Mouse (Mus musculus): ENCODE results near the gene Sirt4. TPM values are rescaled to one million over a fixed set of nuclear protein-coding genes. Genes with fewer than 3 reads are reported as not detected.

The Sirt4 gene
- total and polyA plus RNA-seq, 3 experiments: 15.3 to 25.1 (median 18.8) TPM

DNA sequence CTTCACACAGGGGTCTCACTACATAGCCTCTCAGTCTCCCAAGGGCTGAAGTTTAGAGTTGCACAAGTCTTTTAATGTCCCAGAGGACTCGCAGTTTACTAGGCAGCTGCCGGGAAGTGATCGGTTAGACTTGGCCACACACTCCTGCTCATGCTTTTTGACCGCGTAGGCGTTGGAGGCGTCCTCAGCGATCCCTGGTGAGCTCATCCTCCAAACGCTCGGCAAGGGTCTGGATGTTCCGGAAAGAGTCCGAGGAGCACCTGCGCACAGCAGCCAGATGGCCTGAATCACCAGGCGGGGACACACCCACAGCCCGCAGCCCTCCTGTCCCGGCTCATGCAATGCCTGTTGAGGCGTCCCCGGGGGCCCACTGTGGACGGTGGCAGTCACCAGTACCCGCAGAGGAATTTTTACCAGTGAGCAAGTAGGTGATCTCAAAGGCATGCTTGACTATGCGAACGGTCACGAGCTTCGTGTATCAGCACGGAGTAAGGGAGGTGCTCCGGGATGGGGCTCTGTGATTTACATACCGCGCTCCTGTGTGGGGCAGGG is 7.3 kb upstream of the Sirt4 start:
- peak; percentile 79 to 86 for DNase-seq
- TF ChIP-seq EP300 (IDR thresholded peaks at IDR 0.05; ENCODE audit: insufficient read depth, low read depth, low read length) (peak; percentile 47; the same call in 1 of the 2 replicates), CTCF (IDR thresholded peaks at IDR 0.05) (no peak)
- H3K4me1 ChIP-seq (ENCODE audit: control insufficient read depth, insufficient read depth, low read length): peaks cover 4% of the 10 kb centered on the region
- H3K36me3 ChIP-seq (ENCODE audit: control insufficient read depth, insufficient read depth, low read length): no peaks in the 10 kb centered on the region
- WGBS: 2% methylated on average over 28 of the region's 28 CpGs
- peak overlapping the region; percentile 28 for H3K9ac ChIP-seq (ENCODE audit: low read depth, low read length)
- peak overlapping the region; percentile 45 for H3K4me3 ChIP-seq
- H3K79me2 ChIP-seq (replicated peaks; ENCODE audit: control insufficient read depth, insufficient read depth, low read length): no peaks in the 10 kb centered on the region
- H3K27me3 ChIP-seq (ENCODE audit: control insufficient read depth, insufficient read depth, low read length): no peaks in the 10 kb centered on the region
- intact Hi-C loops (cut with DNase I): no loop called here
- H3K27ac ChIP-seq: peak overlapping the region; percentile 51

DNA sequence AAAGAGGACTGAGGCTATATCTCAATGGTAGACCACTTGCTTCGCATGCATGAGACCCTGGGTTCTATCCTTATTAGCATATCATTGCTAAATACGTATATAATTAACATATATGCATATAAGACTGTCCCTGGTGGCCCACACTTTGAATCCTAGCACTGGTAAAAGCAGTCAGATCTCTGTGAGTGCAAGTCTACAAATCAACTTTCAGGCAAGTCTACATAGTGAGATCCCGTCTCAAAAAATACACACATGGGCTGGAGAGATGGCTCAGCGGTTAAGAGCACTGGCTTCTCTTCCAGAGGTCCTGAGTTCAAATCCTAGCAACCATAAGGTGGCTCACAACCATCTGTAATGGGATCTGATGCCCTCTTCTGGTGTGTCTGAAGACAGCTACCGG is 6.6 kb upstream of the Sirt4 start:
- TF ChIP-seq CTCF (IDR thresholded peaks at IDR 0.05) (0 out of 2 replicates have a peak, but pooled peaks have one; percentile 30), POLR2A (IDR thresholded peaks at IDR 0.05; ENCODE audit: insufficient read depth, low read depth, low read length) (no peak)
- WGBS: 38% methylated on average over 5 of the region's 5 CpGs
- Histone ChIP-seq H3K79me2 (replicated peaks; ENCODE audit: control insufficient read depth, insufficient read depth, low read length) (no peaks in the 10 kb centered on the region), H3K4me1 (ENCODE audit: control insufficient read depth, insufficient read depth, low read length) (peaks cover 4% of the 10 kb centered on the region), H3K27me3 (ENCODE audit: control insufficient read depth, insufficient read depth, low read length) (no peaks in the 10 kb centered on the region), H3K36me3 (ENCODE audit: control insufficient read depth, insufficient read depth, low read length) (no peaks in the 10 kb centered on the region), H3K27ac (no peak overlapping the region; the same call in 1 of the 2 replicates), H3K4me3 (no peak overlapping the region), H3K9ac (ENCODE audit: low read depth, low read length) (no peak overlapping the region)
- intact Hi-C loops (cut with DNase I): no loop called here
- DNase-seq: no peak

DNA sequence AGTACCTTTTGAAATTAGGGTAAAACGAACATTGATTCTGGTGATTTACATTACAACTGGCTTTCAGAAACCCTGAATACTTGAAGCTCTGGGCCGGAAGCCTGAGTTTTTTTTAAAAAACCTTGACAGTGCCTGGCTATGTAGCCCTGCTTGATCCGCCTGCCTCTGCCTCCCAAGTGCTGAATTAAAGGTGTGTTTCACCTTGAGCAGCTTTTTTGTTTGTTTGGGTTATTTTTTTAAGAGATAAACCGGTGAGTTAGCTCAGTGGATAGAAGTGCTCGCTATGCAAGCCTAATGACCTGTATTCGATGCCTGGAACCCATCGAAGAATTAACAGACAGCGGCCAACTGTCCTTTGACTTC is 6.1 kb upstream of the Sirt4 start:
- Histone ChIP-seq H3K4me1 (ENCODE audit: control insufficient read depth, insufficient read depth, low read length) (peaks cover 4% of the 10 kb centered on the region), H3K27ac (peak overlapping the region; percentile 100), H3K27me3 (ENCODE audit: control insufficient read depth, insufficient read depth, low read length) (no peaks in the 10 kb centered on the region), H3K36me3 (ENCODE audit: control insufficient read depth, insufficient read depth, low read length) (no peaks in the 10 kb centered on the region), H3K9ac (ENCODE audit: low read depth, low read length) (no peak overlapping the region), H3K4me3 (no peak overlapping the region), H3K79me2 (replicated peaks; ENCODE audit: control insufficient read depth, insufficient read depth, low read length) (no peaks in the 10 kb centered on the region)
- intact Hi-C loops (cut with DNase I): no loop called here
- DNase-seq: no peak
- 11% methylated on average over 8 of the region's 8 CpGs for WGBS
- no peak for TF ChIP-seq POLR2A (IDR thresholded peaks at IDR 0.05; ENCODE audit: insufficient read depth, low read depth, low read length)
- TF ChIP-seq CTCF (IDR thresholded peaks at IDR 0.05): no peak
- TF ChIP-seq EP300 (IDR thresholded peaks at IDR 0.05; ENCODE audit: insufficient read depth, low read depth, low read length): no peak

DNA sequence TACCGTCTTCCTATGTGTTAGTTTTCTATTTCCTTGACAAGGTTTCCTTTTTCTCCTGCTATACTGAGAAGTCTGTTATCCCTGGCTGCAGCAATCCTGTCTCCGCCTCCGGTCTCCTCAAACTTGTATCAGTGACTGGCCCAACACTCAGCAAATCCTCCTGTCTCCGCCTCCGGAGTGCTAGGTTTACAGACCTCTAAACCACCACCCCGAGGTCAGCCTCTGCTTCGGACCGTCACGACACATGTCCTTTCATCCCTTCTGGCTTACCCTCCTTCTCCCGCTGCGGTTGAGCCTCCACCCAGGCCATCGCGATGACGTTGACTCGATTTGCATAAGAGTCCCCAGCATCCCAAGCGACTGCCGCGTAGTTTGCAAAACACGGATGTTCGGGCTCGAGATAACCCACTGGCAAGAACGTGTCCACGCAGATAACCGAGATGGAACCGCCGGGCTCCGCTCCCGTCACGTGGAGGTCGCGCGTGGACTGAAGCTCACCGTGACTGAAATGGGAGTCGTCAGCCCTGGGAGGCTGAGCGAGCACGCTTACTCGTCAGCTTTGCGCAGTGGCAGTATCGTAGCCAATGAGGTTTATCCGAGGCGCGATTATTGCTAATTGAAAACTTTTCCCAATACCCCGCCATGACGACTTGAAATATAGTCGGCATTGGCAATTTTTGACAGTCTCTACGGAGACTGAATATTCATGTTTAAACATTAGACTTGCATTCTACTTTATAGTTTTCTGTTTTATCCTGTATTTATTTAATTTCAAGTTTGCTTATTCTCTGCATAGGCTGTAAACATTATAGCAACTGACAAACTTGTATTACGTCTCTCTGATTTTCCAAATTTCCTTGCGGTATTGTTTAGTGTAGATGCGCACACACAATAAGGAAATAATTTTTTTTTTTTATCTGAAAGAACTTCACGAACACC is 5.4 kb upstream of the Sirt4 start:
- peak; percentile 90 to 91 for DNase-seq
- H3K79me2 ChIP-seq (replicated peaks; ENCODE audit: control insufficient read depth, insufficient read depth, low read length): no peaks in the 10 kb centered on the region
- WGBS: under 1% methylated on average over 50 of the region's 50 CpGs
- H3K4me3 ChIP-seq: peak overlapping the region; percentile 53
- H3K27me3 ChIP-seq (ENCODE audit: control insufficient read depth, insufficient read depth, low read length): no peaks in the 10 kb centered on the region
- H3K36me3 ChIP-seq (ENCODE audit: control insufficient read depth, insufficient read depth, low read length): no peaks in the 10 kb centered on the region
- peaks cover 4% of the 10 kb centered on the region for H3K4me1 ChIP-seq (ENCODE audit: control insufficient read depth, insufficient read depth, low read length)
- peak overlapping the region; percentile 100 for H3K27ac ChIP-seq
- TF ChIP-seq POLR2A (IDR thresholded peaks at IDR 0.05; ENCODE audit: insufficient read depth, low read depth, low read length) (peak; percentile 98), EP300 (IDR thresholded peaks at IDR 0.05; ENCODE audit: insufficient read depth, low read depth, low read length) (0 out of 2 replicates have a peak, but pooled peaks have one; percentile 20), CTCF (IDR thresholded peaks at IDR 0.05) (no peak)
- intact Hi-C loops (cut with DNase I): loop anchor here (10.0 kb wide), 2 partner anchors 145 to 215 kb away; partner anchors contain the start of genes Coq5, Rab35 and Rnf10
- peak overlapping the region; percentile 89 for H3K9ac ChIP-seq (ENCODE audit: low read depth, low read length)

DNA sequence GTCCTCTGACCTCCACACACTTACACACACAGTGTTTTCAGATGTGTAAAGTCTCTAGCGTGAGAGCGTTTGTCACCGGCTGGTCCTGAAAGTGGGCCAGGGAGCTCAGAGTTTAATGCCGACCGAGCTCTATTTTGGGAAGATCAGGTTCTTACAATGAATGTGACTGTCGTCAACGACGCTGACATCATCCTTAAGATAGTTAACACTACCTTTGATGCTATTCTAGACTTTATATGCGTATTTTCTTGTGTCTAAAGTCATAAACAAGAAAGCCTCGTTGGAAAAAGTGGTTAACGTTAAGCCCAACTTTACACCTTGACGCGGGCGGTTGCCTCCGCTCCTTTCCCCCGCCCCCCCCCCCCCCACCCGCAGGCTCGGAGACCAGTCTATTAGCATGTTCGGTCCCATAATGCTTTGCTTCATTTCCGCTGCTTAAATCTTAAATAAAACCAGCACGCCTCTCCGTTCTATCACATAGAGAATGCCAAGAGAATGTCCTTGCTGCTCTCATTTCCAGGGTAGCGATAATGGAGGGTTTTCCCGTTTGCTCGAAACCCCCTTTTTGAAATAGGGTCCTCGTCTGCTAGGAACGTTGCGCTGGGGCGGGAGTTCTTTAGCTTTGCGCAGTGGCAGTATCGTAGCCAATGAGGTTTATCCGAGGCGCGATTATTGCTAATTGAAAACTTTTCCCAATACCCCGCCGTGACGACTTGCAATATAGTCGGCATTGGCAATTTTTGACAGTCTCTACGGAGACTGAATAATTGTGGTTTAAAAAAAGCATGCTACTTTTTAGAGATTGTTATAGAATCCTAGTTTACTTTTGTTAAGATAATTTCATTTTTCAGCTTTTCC is 4.5 kb upstream of the Sirt4 start:
- H3K27me3 ChIP-seq (ENCODE audit: control insufficient read depth, insufficient read depth, low read length): no peaks in the 10 kb centered on the region
- DNase-seq: peak; percentile 88 to 90
- H3K4me1 ChIP-seq (ENCODE audit: control insufficient read depth, insufficient read depth, low read length): peaks cover 4% of the 10 kb centered on the region
- no peaks in the 10 kb centered on the region for H3K36me3 ChIP-seq (ENCODE audit: control insufficient read depth, insufficient read depth, low read length)
- WGBS: under 1% methylated on average over 38 of the region's 39 CpGs
- H3K9ac ChIP-seq (ENCODE audit: low read depth, low read length): peak overlapping the region; percentile 100
- H3K27ac ChIP-seq: peak overlapping the region; percentile 100
- TF ChIP-seq EP300 (IDR thresholded peaks at IDR 0.05; ENCODE audit: insufficient read depth, low read depth, low read length) (peak; percentile 74; the same call in 1 of the 2 replicates), POLR2A (IDR thresholded peaks at IDR 0.05; ENCODE audit: insufficient read depth, low read depth, low read length) (peak; percentile 99), CTCF (IDR thresholded peaks at IDR 0.05) (no peak)
- intact Hi-C loops (cut with DNase I): loop anchor here (10.0 kb wide), 2 partner anchors 146 to 214 kb away; partner anchors contain the start of genes Coq5, Rab35 and Rnf10
- H3K79me2 ChIP-seq (replicated peaks; ENCODE audit: control insufficient read depth, insufficient read depth, low read length): no peaks in the 10 kb centered on the region
- H3K4me3 ChIP-seq: peak overlapping the region; percentile 53
